Mouse (Mus musculus) urinary bladder, postnatal 25 days (tissue): ENCODE results near the gene Gm45844.
"Not testable (repeated sequence)": the region's sequence is repeated elsewhere in the genome, so short reads cannot be mapped to it uniquely, and the experiment has no call there.

Source experiments
- DNase-seq: peaks from one replicate; pipeline ENCODE4 v3.0.0; 2022; ENCODE audit warnings: low spot score

The Gm45844 gene

GRCm38 (mm10) chr7:7277966-7278567 is at the start of gene Gm45844:
Gene Gm45844 (minus strand): TSS chr7:7278289.
- peak; percentile 83 for DNase-seq

DNA sequence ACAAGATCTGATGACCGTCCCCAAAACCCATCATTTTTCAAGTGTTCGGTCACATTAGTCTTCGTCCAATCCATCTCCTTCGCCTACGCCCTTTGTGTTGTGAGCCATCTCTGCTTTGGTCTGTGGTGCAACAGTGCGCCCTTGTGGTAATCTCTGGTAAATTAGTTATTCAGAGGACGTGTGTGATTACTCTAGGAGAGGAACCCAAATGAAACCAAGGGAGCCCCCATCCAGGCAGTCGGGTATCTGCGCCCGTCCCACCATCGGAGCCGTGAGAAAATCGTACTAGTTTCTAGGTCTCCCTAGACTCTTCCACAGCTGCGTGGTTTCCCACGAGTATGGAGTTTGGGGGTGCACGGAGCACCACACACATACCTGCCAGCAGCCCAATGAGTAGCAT is 17.5 kb upstream of the Gm45844 start:
- no peak for DNase-seq

- DNase-seq, result no peak
Measured at GRCm38 (mm10) chr7:7281383-7281782, 3.3 kb upstream of the Gm45844 start.

- not testable (repeated sequence) for DNase-seq
Measured at GRCm38 (mm10) chr7:7277556-7277955, 533 bp downstream of the Gm45844 start.

DNA sequence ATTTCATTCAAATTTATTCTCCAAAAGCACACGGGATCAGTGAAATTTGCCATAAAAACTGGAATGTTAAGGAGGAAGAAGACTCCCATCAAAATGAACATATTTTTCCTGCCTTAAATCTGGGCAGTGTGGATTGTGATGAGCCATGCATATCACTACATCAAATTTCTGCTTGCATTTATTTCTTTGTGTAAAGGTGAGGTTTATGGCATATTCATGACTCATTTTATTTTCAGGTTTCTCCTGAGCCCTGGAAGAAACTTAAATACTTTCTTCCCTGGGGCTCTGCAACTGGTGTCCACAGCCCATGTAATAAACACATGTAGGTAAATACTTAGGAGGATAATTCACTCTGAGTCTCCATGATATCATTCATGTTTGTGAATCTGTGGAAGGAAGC is 30.9 kb downstream of the Gm45844 start, which contains the start of gene Vmn2r29:
Vmn2r29 (minus strand) TSS at position 101 of the 400 bp plus-strand sequence.
- not testable (repeated sequence) for DNase-seq

GRCm38 (mm10) chr7:7209313-7210151 is 68.6 kb downstream of the Gm45844 start, which contains the start of gene Zfp772:
Gene Zfp772 (minus strand): TSS chr7:7209998.
- DNase-seq, result peak; percentile 17

- DNase-seq, result peak; percentile 67
Measured at GRCm38 (mm10) chr7:7188191-7188942, 89.7 kb downstream of the Gm45844 start.

- no peak for DNase-seq
Measured at GRCm38 (mm10) chr7:7187417-7188190, 90.5 kb downstream of the Gm45844 start.

- no peak for DNase-seq
Measured at GRCm38 (mm10) chr7:7185897-7186296, 92.2 kb downstream of the Gm45844 start.

- DNase-seq, result peak; percentile 31
Measured at GRCm38 (mm10) chr7:7171227-7172147, 106.6 kb downstream of the Gm45844 start, which contains the start of gene Zfp418. Gene Zfp418 (plus strand): TSS chr7:7171330.
